Mouse (Mus musculus): ENCODE measurements around the gene Gtpbp10. TPM values are rescaled to one million over a fixed set of nuclear protein-coding genes. Genes with fewer than 3 reads are reported as not detected.

The Gtpbp10 gene
- 19.1 and 20.3 TPM in 2 replicates for polyA plus RNA-seq (2015; fragmentation: Nextera tagmentation; extraction: Ambion mirVana)

DNA sequence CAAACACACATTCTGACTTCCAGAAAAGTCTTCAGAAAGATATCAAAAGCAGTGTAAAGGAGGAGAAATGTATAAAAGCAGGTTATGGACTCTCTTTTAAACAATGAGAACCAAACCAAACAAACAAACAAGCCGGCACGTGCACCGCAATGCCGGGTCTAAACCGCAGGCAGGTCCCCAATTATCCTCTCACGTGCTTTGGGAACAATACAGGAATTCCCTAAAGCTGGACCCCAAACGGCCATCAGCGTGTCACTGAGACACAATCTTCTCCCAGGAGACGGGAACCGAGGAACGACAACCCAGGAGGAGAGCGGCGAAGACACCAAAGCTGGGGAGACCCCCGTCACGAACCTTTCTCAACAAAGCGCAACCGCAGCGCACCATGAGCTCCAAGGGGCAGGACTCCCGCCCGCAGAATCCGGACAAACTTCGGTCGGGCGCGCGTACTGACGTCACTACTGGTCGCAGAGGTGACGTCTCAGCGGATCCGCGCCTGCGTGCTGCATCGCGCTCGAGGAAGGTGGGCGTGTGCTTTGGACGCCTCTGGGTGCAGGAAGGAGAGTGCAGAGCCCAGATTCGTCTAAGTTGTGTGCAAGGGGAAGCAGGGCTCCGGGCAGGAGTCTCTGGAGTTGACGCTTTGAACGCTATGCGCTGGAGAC is at the start of gene Gtpbp10:
Gene Gtpbp10, minus strand, starts transcription at position 460 of the 662 bp plus-strand sequence.
- H3K4me1 ChIP-seq (replicated peaks): peaks cover 18% of the 10 kb centered on the region
- H3K36me3 ChIP-seq: peaks cover 11% of the 10 kb centered on the region
- peak within 1 kb of the TSS; percentile 67 for H3K4me2 ChIP-seq
- peak within 1 kb of the TSS; percentile 77 for H3K9ac ChIP-seq
- under 1% methylated on average over 43 of the region's 43 CpGs for WGBS
- peak; percentile 100 for ATAC-seq (ENCODE audit: low read depth)
- H3K9me3 ChIP-seq: no peaks in the 10 kb centered on the region
- peak within 1 kb of the TSS; percentile 80 for H3K27ac ChIP-seq (replicated peaks)
- no peaks in the 10 kb centered on the region for H3K27me3 ChIP-seq
- peak within 1 kb of the TSS; percentile 70 for H3K4me3 ChIP-seq

DNA sequence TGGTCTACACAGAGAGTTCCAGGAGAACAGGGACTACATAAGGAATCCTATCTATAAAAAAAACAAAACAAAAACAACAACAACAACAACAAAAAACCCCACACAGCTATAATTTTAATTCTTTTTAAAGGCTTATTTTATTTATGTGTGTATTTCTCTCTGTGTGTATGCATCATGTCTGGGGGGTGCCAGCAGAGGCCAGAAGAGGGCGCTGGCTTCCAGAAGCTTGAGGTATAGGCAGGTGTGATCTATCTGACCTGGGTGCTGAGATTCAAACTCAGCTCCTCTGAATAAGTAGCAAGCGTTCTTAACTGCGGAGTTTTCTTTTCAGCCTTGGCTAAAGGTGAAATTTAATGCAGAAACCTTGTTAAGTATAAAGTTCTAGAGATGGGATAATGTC is 28.3 kb upstream of the Gtpbp10 start:
- Histone ChIP-seq H3K9me3 (0 out of 2 replicates have a peak, but pooled peaks cover 4% of the 10 kb centered on the region), H3K4me2 (no peak overlapping the region), H3K27me3 (no peaks in the 10 kb centered on the region), H3K27ac (replicated peaks) (no peak overlapping the region), H3K36me3 (no peaks in the 10 kb centered on the region), H3K9ac (no peak overlapping the region), H3K4me3 (no peak overlapping the region), H3K4me1 (replicated peaks) (no peaks in the 10 kb centered on the region)
- no peak for ATAC-seq (ENCODE audit: low read depth)
- WGBS: 83% methylated on average over 3 of the region's 3 CpGs

DNA sequence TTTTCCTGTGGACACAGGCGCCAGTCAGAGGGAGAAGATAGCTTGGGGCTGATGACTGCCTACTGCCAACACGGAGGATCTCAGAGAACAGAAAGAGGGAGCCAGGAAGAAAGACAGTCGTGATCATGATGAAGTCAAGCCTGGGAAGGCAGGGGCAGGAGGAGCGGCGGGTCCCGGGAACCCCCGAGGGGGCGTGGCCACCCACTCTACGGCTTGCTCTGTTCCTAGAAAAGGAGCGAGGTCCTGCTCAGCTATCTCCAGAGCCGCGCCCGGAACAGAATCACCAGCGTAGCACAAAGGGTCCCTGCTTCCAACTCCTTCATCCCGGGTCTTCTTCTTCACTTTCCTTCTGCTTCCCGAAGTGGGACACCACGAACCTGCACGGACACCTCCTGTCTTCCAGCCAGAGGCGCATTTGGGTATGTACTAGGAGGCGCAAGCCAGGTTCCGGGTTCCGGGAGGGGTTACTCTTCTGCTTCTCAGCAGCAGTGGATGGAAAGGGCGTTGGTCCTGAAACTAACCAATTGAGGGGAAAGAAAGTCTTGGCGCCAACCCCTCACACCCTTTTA is 14.5 kb upstream of the Gtpbp10 start, which contains the start of gene Gm8773:
Gene Gm8773, plus strand, starts transcription at position 51 of the 569 bp plus-strand sequence.
- H3K4me2 ChIP-seq: peak within 1 kb of the TSS; percentile 65
- H3K9ac ChIP-seq: peak within 1 kb of the TSS; percentile 61
- H3K4me1 ChIP-seq (replicated peaks): peaks cover 4% of the 10 kb centered on the region; the same call in 1 of the 2 replicates
- H3K9me3 ChIP-seq: no peaks in the 10 kb centered on the region
- peak; percentile 90 for ATAC-seq (ENCODE audit: low read depth)
- H3K27ac ChIP-seq (replicated peaks): no peak within 1 kb of the TSS
- 1% methylated on average over 24 of the region's 24 CpGs for WGBS
- H3K27me3 ChIP-seq: no peaks in the 10 kb centered on the region; the same call in 1 of the 2 replicates
- H3K36me3 ChIP-seq: no peaks in the 10 kb centered on the region
- H3K4me3 ChIP-seq: peak within 1 kb of the TSS; percentile 45

DNA sequence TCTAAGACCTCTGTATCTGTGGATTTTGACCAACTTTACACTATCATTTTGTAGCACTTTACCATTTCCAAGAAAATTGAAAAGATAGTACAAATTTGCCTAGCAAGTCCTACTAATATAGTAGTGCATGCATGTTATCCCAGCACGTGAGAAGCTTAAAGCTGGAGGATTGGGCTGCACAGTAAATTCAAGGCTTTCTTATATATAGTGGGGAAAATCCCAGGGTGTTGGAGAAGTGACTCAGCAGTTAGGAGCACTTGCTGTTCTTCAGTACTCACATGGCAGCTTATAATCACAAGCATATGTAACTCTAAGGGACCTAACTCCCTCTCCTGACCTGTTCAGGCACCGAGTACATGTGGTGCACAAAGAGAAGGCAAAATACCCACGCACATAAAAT is 3.1 kb upstream of the Gtpbp10 start:
- WGBS: 76% methylated on average over 3 of the region's 3 CpGs
- no peak overlapping the region for H3K27ac ChIP-seq (replicated peaks)
- no peaks in the 10 kb centered on the region for H3K36me3 ChIP-seq
- H3K27me3 ChIP-seq: no peaks in the 10 kb centered on the region
- H3K4me3 ChIP-seq: no peak overlapping the region
- peaks cover 18% of the 10 kb centered on the region for H3K4me1 ChIP-seq (replicated peaks)
- no peak for ATAC-seq (ENCODE audit: low read depth)
- no peaks in the 10 kb centered on the region for H3K9me3 ChIP-seq
- no peak overlapping the region for H3K9ac ChIP-seq
- no peak overlapping the region for H3K4me2 ChIP-seq

DNA sequence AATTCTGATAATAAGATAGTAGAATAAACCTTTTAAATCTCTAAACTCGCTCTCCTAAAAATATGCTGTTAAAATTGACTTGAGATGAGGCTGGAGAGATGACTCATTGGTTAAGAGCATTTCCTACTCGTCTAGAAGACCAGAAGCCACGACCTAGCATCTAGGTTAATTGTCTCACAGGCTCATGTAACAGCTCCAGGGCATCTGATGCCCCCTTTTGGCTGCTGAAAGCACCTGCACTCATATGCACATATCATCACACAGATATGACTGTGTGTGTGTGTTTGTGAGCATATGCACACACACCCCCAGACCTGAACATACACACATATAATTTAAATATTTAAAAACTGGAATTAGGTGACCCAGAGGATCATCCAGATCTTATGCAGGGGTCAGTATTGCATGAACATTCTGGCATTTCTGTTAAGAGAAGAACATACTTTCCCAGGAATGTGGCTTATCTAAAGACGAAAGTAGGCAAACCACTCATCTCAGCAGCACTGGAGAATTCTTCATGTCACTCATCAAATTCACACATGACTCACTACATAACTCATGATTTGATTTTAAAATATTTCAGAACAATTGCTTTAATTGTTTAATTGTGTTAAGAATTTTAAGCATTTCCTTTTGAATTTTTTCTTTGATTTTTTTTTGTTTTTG is 1.8 kb upstream of the Gtpbp10 start:
- H3K27me3 ChIP-seq: no peaks in the 10 kb centered on the region
- H3K9me3 ChIP-seq: no peaks in the 10 kb centered on the region
- peaks cover 18% of the 10 kb centered on the region for H3K4me1 ChIP-seq (replicated peaks)
- no peak overlapping the region for H3K27ac ChIP-seq (replicated peaks)
- H3K4me3 ChIP-seq: no peak overlapping the region
- H3K4me2 ChIP-seq: no peak overlapping the region
- ATAC-seq (ENCODE audit: low read depth): no peak
- H3K9ac ChIP-seq: no peak overlapping the region
- H3K36me3 ChIP-seq: no peaks in the 10 kb centered on the region
- WGBS: 73% methylated on average over 4 of the region's 4 CpGs

DNA sequence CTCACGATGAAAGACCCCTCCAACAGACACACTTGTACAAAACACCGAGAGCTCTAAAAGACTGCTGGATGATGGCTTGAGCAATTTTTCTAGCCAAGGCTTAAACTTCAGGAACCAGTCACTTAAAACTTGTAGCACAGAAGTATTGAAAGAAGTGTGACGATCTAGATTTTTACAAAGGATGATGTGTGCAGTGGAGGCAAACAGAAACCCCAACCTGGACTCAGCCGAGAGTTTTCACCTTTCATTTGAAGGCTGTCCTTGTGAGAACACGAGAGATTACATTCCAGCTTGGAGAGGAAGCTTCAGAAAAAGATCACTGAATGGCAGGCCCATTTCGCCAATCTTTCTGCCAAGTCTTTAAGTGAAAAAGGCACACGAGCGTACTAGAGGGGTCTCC is 460 bp upstream of the Gtpbp10 start:
- WGBS: 48% methylated on average over 8 of the region's 8 CpGs
- Histone ChIP-seq H3K4me1 (replicated peaks) (peaks cover 18% of the 10 kb centered on the region), H3K4me2 (peak overlapping the region; percentile 67), H3K9ac (peak overlapping the region; percentile 77), H3K9me3 (no peaks in the 10 kb centered on the region), H3K27ac (replicated peaks) (peak overlapping the region; percentile 80), H3K36me3 (peaks cover 5% of the 10 kb centered on the region), H3K27me3 (no peaks in the 10 kb centered on the region), H3K4me3 (peak overlapping the region; percentile 70)
- peak; percentile 28; the same call in 1 of the 2 replicates for ATAC-seq (ENCODE audit: low read depth)

DNA sequence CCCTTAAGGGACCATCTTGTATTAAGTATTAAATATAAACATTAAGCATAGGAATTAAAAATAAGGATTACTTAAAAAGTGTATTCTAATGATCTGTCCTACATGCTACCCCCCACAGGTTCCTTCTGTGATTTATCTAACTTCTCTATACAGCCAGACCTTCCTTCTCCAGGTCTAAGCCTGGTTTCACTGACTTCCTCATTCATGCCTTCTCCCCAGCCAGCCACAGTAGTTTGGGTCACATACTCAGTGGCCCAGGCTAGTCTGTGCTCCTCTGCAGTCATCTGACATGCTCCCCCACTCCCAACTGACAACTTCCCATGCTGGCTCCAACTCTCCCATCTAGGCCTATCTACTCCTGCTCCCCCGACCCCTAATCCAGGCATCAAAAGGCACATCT is 8.2 kb downstream of the Gtpbp10 start:
- H3K27me3 ChIP-seq: no peaks in the 10 kb centered on the region
- WGBS: 100% methylated on average over 1 of the region's 1 CpGs
- peaks cover 63% of the 10 kb centered on the region for H3K36me3 ChIP-seq

DNA sequence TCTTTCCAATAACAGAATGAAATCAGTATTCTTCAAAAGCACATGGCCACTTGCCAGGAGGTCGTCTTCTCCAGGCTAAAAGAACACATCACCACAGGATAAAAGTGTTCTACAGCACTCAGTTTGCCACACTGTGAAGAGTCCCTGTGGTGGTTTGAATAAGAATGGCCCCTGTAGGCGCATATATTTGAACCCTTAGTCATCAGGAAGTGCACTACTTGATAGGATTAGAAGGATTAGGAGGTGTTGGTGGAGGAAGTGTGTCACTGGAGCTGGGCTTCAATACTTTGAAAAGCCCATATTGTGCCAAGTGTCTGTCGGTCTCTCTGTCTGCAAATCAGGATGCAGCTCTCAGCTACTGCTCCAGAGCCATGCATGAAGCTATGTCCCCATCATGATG is 19.0 kb downstream of the Gtpbp10 start:
- Histone ChIP-seq H3K27me3 (no peaks in the 10 kb centered on the region), H3K9ac (no peak overlapping the region), H3K9me3 (no peaks in the 10 kb centered on the region), H3K4me2 (no peak overlapping the region), H3K4me3 (no peak overlapping the region), H3K27ac (replicated peaks) (no peak overlapping the region), H3K36me3 (peaks cover 53% of the 10 kb centered on the region), H3K4me1 (replicated peaks) (no peaks in the 10 kb centered on the region)
- no peak for ATAC-seq (ENCODE audit: low read depth)
- 78% methylated on average over 3 of the region's 3 CpGs for WGBS

More for the DNA sequence above, 8.2 kb downstream of the Gtpbp10 start:
- Histone ChIP-seq H3K27ac (replicated peaks) (no peak overlapping the region), H3K4me2 (no peak overlapping the region), H3K4me3 (no peak overlapping the region), H3K4me1 (replicated peaks) (no peaks in the 10 kb centered on the region), H3K9me3 (no peaks in the 10 kb centered on the region), H3K9ac (no peak overlapping the region)
- ATAC-seq (ENCODE audit: low read depth): no peak

DNA sequence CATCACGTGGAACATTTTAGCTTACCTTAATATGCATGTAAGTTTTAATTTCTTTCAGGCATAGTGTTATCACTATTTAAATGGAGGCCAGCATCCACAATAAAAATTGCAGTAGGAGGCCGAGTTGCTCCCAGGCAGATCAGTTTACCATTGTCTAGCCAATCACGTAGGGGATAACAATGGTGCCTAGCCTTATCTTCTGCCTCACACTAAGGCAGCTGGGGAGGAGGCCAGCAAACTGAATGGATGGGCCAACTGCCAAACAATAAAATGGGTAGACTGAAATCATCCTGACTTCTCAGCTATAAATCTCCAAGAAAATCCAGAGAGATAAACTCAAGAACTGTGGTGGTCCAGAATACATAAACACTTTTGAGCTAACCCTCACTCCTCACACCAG is 19.6 kb downstream of the Gtpbp10 start:
- no peaks in the 10 kb centered on the region for H3K4me1 ChIP-seq (replicated peaks)
- no peak overlapping the region for H3K4me3 ChIP-seq
- H3K27me3 ChIP-seq: no peaks in the 10 kb centered on the region
- H3K9ac ChIP-seq: no peak overlapping the region
- no peaks in the 10 kb centered on the region for H3K9me3 ChIP-seq
- WGBS: 87% methylated on average over 3 of the region's 3 CpGs
- ATAC-seq (ENCODE audit: low read depth): no peak
- peaks cover 52% of the 10 kb centered on the region for H3K36me3 ChIP-seq
- H3K4me2 ChIP-seq: no peak overlapping the region
- no peak overlapping the region for H3K27ac ChIP-seq (replicated peaks)

DNA sequence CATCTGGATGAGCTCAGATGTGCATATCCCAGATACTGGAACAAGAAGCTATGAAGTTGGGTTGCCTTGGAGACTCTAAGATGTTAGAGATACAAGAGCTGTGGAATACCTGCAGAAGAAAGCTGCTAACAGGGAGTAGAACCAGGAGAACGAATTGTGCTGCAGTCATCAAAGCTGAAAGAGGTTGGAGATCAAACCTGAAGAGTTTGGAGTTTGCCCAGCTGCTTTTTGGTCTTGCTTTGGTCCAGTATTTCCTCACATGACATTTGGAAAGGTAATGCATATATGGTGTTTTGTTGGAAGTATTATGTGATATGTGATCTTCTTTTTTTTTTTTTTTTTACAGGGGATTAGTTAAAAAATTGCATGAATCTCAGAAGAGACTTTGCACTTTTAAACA is 23.2 kb downstream of the Gtpbp10 start:
- no peak overlapping the region for H3K4me2 ChIP-seq
- WGBS: 96% methylated on average over 1 of the region's 1 CpGs
- ATAC-seq (ENCODE audit: low read depth): no peak
- H3K9ac ChIP-seq: no peak overlapping the region
- no peaks in the 10 kb centered on the region for H3K9me3 ChIP-seq
- H3K36me3 ChIP-seq: peaks cover 23% of the 10 kb centered on the region
- no peak overlapping the region for H3K4me3 ChIP-seq
- H3K27ac ChIP-seq (replicated peaks): no peak overlapping the region
- H3K4me1 ChIP-seq (replicated peaks): no peaks in the 10 kb centered on the region
- H3K27me3 ChIP-seq: no peaks in the 10 kb centered on the region

DNA sequence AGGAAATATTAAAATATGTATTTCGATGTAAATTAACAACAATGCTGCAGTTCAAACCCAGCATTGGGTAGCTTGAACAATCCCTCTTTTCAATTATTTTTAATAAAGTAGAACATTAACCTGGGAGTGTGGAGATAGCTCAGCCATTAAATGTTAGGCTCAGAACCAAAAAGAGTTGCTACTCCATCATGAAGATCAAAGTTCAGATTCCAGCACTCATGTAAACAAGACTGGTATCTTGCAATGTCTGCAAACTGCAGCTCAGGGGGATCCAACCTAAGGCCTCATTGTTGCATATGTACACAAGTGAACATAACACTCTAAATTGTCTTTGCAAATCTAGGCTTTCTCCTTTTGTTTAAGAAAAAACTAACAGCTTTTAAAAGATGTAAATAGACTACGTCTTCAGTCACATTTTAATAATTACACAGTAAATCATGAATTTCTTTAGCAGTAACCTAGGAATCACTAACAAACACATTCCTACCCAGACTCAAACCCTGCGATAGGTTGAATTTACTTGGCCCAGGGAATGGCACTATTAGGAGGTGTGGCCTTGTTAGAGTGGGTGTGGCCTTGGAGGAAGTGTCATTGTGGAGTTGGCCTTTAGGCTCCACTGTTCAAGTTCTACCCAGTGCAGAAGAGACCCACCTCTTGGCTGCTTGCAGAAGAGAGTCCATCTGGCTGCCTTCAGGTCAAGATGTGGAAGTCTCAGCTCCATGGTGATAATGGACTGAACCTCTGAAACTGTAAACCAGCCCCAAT is 25.5 kb downstream of the Gtpbp10 start:
- Histone ChIP-seq H3K4me2 (no peak overlapping the region), H3K9me3 (no peaks in the 10 kb centered on the region), H3K27ac (replicated peaks) (no peak overlapping the region), H3K4me3 (no peak overlapping the region), H3K9ac (no peak overlapping the region), H3K27me3 (no peaks in the 10 kb centered on the region), H3K4me1 (replicated peaks) (no peaks in the 10 kb centered on the region), H3K36me3 (peaks cover 9% of the 10 kb centered on the region)
- no peak for ATAC-seq (ENCODE audit: low read depth)
- WGBS: 93% methylated on average over 3 of the region's 3 CpGs

DNA sequence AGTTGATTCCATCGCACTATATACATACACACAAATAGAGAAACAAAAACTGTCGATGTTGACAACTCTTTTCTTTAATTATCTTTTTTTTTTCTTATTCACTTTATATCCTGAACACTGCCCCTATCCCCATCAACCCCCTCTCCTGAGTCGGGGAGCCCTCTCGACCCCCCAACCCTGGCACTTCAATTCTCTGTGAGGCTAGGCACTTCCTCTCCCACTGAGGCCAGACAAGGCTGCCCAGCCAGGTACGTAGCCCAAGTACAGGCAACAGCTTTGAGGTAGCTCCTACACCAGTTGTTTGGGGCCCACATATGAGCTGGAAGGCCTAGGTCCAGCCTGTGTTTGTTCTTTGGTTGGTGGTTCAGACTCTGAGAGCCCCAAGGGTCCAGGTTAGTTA is 43.9 kb downstream of the Gtpbp10 start:
- Histone ChIP-seq H3K4me1 (replicated peaks) (peaks cover 13% of the 10 kb centered on the region), H3K4me3 (no peak overlapping the region), H3K36me3 (0 out of 2 replicates have a peak, but pooled peaks cover 3% of the 10 kb centered on the region), H3K9ac (no peak overlapping the region), H3K4me2 (peak overlapping the region; percentile 80), H3K9me3 (no peaks in the 10 kb centered on the region), H3K27me3 (no peaks in the 10 kb centered on the region), H3K27ac (replicated peaks) (no peak overlapping the region)
- no peak for ATAC-seq (ENCODE audit: low read depth)
- 79% methylated on average over 5 of the region's 5 CpGs for WGBS
